Mouse (Mus musculus) left cerebral cortex, postnatal 14 days (tissue): ENCODE measurements at regions not wholly inside any gene's neighbourhood (a gene's known extent, or its start where the extent isn't known, plus 50 kb on each side); places are given as distances from the start of the nearest gene placed in this dataset.

Experiments used
- DNase-seq, 2 experiments: peaks; one replicate each; pipeline ENCODE4 v3.0.0; 2021 to 2022; ENCODE audit warnings: low spot score in 2 of 2, mixed read lengths in 1 of 2
- intact Hi-C: fragments of 180-260 bp; cut with DNase I; formaldehyde crosslinking; loops from one replicate; pipeline ENCODE4 v1.15.1; 2025

DNA sequence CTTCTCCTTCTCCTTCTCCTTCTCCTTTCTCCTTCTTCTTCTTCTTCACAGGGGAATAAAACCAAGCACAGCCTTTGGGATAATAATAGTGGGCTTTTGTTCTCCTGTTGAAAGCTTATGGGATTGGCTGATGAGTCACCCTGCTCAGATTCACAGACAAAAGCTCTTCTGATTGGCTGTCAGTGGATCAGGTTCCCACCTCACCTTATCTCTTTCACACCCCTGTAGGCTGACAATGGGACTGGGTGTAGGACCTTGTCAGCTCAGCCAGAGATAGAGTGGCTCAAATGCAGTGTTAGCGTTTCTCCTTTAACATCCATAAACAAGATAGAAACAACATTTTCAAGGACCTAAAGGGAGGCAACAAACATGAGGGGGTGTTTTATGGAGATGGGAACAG, 263.9 kb downstream of the Ndfip2 start:
- DNase-seq = no peak
- intact Hi-C loops = no loop called here

GRCm38 (mm10) chr14:105518706-105519105, 260.3 kb downstream of the Ndfip2 start:
- intact Hi-C loops = no loop called here
- DNase-seq = no peak

GRCm38 (mm10) chr14:105514413-105514812, 256.0 kb downstream of the Ndfip2 start:
- no peak for DNase-seq
- intact Hi-C loops = no loop called here

- intact Hi-C loops = no loop called here
- DNase-seq = peak in 1 of 2 experiments; percentile 32
These were observed 254.7 kb downstream of the Ndfip2 start for GRCm38 (mm10) chr14:105512914-105513677.

- no peak for DNase-seq
These were observed 253.5 kb downstream of the Ndfip2 start for GRCm38 (mm10) chr14:105511826-105512225.

DNA sequence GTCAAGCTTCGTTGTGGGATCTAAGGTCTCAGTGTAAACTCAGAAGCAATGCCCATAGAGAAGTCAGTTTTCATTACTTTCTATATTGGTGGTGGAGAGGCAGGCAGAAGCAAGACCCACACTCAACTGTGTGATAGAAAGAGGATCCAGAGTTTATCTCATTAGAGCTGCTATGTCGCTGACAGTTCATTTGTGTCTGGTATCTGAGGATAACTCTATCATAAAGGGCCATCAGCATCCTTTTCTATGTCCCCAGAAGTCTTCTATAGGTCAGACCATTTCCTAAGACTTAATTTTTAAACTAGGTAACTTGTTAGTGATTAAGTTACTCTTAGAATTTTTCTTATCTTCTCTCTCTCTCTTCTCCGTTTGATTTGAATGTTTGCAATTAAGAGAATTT, 252.8 kb downstream of the Ndfip2 start:
- DNase-seq = no peak
- intact Hi-C loops = no loop called here

More at GRCm38 (mm10) chr14:105511826-105512225, 253.5 kb downstream of the Ndfip2 start:
- intact Hi-C loops = no loop called here

DNA sequence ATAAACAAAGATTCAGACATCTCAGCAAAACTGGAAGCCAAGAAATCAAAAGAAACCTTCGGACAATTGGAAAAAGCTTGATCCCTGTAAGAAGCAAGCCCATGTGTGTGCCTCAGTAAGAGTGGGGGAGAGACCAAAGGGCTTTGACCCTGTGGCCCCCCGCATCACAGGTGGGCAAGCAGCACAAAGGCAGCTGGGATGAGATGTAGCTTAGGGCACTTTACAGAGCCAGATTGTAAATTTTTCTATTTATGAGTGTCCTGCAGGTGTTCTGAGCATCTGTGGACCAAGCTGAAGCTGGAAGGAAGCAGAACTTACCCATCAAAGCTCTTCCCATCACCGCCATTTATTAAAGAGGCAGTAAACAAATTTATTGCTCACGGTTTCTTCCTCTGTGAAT, 246.9 kb downstream of the Ndfip2 start:
- DNase-seq = no peak
- intact Hi-C loops = no loop called here

DNA sequence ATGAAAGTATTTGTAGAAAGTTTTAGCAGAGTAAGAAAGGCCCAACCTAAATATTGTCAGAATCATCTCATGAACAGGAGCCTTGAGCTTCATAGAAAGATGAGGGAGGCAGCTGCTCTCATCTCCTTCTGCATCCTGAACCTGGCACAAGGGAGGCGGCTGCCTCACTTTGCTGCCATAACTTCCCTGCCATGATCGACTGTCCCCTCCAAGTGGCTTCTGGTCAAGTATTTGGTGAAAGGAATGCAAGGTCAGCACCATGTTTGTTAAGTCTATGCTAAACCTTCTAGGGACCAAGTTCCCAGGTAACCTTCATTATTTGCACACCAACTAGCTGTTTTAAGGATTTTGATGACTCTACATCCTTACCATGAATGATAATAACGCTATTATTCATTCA, 246.0 kb downstream of the Ndfip2 start:
- DNase-seq = no peak
- intact Hi-C loops = no loop called here

DNA sequence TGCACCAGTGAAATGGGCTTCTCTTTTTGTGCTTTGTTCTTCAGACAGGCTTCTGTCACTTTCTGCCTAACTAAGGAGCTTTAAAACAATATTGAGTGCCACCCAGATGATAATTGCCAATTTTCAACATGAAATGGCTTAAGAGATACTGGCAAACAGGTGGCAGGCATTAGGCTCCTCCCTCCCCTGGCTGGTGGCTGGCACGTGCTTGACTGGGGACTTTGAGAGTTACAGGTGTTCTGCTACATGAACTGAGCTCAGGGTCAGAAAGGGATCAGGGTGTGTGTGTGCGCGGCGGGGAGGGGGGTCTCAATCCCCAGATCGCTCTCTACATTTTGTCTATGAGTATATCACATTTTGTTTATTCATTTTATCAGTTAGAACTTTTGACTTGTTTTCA, 245.4 kb downstream of the Ndfip2 start:
- intact Hi-C loops = no loop called here

DNA sequence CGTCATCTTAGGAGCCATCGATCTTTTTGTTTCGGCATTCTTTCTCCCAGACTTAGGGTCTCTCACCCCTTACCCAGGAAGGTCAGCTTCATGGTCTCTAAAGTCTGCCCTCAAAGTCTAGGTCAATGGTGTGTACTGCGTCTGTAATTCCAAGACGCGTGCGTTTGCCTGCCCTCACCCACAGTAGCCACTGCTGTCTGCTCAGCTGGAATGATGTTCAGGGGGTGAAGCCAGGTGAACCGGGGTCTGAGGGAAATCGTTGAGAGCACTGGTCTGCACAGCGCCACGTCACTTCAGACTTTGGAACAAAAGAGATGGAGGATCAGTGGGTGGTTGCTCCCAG, 244.2 kb downstream of the Ndfip2 start:
- no peak for DNase-seq
- intact Hi-C loops = no loop called here

More for the DNA sequence above, 245.4 kb downstream of the Ndfip2 start:
- DNase-seq = no peak

- DNase-seq = no peak
- intact Hi-C loops = no loop called here
These were observed 243.6 kb downstream of the Ndfip2 start for GRCm38 (mm10) chr14:105501792-105502632.

DNA sequence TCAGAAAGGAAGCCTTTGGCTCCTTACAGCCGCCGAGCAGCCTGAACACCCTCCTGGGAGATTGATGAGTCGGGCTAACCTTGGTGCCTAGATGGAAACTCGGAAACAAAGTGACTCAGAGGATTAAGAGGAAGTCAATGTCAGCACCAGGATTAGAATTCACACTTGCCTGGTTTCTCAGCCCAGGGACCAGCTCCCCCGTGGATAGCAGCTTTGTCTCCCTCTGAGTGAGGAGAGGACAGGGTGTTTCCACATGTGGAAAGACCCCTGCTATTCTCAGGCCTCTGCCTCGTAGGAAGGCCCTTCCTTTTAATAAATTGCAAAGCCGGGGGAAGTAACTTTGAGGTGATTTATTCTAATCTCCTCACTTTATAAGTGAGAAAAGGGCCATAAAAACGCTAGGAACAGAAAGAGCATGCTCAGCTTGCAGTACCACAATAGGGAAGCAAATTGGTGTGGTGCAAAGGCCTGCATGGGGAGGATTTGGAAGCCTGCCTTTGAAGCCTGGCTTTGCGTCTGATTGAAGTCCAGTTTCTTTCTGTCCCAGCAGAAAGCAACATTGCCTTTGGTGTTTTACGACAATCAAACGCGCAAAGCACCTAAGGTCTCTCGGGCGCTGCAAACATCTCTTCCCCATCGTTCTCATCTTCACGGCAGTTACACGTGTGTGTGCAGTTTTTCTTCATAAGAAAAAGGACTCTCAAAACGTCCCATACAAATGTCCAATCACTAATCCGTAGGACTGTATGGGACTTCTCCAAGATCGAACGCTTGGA, 242.8 kb downstream of the Ndfip2 start:
- intact Hi-C loops = no loop called here
- DNase-seq = no peak

DNA sequence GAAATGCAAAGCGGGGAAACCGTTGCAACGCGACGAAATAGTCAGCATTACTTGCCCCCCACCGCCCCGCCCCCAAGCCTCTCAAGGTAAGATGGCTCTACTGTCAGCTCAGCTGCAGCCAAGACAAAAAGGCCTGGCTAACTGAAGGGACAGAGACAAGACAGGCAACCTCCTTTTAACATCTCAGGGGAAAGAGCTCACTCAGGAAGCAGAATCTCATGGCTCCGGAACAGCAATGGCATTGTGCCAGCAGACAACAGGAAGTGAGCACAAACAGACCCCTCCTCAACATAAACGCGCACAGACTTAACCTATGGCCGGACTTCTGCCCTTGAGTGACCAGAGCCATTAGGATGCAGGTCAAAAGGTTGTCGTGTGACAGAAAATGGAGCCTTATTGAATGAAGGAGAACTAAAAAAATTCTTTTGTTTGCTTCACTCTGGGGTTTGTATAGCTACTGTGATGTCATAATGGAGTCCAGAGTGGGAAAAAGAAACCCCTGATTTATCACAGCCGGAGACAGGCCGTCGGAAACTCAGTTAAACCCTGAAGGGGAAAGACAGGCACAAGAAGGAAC, 241.0 kb downstream of the Ndfip2 start:
- DNase-seq = peak; percentile 17 to 19
- intact Hi-C loops = loop anchor here (5.0 kb wide), 3 partner anchors 68 to 218 kb away; no protein-coding TSS in a partner anchor

DNA sequence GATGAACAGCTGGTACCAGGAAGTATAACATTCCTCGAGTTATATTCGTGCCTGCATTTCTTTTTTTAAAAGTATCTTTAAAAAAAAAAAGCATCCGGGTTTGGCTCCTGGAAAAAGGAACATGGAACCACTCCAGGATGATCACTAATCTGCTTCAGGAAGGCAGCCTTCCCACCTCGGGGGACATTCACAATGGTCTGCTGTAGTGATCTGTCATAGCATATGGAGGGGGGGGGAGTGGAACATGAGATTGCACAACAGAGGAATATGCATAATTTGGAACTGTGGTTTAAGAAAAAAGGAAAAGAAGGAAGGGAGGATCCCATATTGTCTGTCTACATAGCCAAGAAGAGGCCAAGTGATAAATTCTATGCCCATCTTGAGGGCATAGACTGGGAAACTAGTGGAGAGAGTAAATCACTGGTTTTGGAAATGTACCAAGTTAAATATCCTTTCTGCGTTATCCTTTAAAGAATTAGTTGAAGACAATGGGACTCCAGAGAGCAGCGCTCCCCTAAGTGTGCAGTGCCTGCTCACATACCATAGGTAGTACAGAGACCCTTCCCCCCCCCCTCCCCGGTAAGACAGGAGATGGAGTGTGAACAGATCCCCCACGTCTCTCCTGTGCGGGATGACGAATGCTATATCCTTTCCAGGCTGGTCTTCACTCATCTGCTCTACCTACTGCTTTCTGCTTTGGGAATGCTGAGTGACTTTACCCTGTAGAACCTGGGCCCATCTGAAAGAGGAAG, 240.0 kb downstream of the Ndfip2 start:
- intact Hi-C loops = loop anchor here (5.0 kb wide), 3 partner anchors 69 to 219 kb away; no protein-coding TSS in a partner anchor
- peak; percentile 23 to 67 for DNase-seq

GRCm38 (mm10) chr14:105495161-105495560, 236.8 kb downstream of the Ndfip2 start:
- intact Hi-C loops = loop anchor here (5.0 kb wide), 3 partner anchors 72 to 222 kb away; no protein-coding TSS in a partner anchor
- no peak for DNase-seq

GRCm38 (mm10) chr14:105494415-105494814, 236.0 kb downstream of the Ndfip2 start:
- no peak for DNase-seq
- intact Hi-C loops = no loop called here

DNA sequence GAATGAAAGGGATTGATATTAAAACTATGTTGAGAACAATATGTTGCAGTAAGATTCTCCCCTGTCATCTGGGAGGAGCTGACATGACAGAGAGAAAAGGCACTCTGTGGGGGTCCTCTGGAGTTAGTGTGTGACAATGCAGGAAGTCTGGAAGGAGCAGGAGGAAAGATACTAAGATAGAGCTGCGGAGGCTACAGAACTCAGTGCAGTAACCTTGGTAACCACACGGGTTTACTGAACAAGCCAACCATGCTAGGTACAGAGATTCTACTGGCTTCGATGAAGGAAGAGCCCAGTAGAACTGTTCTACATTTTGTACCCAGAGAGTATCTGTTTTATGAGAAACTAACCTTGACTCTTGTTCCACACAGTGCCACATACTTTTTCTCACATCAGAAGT, 231.8 kb downstream of the Ndfip2 start:
- DNase-seq = peak; percentile 24 to 49
- intact Hi-C loops = no loop called here

DNA sequence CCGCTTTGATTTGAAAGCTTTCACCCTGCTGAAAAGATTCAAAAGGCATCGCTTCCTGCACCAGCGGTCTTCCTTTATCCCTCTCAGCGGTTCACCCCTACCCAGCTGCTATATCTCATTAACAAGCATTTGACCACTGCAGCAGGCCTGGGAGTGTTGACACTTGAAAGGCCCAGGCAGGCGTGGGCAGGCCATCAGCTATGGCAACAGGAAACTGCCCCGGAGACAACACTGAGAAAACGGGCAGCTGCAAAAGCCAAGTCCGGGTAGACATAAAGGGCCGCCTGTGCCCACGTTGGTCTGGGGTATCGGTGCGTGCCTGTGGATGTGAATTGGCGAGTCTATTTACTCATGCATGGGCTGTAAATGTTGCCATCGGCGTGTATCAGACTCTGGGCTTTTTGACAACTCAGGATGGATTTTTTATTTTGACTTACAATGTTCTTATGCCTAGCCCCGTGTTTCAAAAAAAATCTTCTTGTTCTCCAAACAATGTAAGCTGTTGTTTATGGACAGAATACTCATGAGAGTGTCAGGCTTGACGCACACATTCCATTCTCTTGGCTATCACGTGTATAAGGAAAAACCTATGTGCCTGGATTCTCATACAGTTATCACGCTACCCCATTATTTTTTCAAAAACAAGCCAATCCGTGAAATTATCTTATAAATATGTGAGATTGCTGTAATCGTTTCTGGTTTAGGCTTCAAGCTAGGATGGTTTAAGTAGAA, 225.1 kb downstream of the Ndfip2 start:
- intact Hi-C loops = loop anchor here (5.0 kb wide), 2 partner anchors 86 to 414 kb away; partner anchors contain the start of gene Spry2

More for the DNA sequence above, 225.1 kb downstream of the Ndfip2 start:
- peak; percentile 50 to 54 for DNase-seq
